Comparison of ENCODE assay signal across 7 mouse cellular contexts in the genomic region with DNA sequence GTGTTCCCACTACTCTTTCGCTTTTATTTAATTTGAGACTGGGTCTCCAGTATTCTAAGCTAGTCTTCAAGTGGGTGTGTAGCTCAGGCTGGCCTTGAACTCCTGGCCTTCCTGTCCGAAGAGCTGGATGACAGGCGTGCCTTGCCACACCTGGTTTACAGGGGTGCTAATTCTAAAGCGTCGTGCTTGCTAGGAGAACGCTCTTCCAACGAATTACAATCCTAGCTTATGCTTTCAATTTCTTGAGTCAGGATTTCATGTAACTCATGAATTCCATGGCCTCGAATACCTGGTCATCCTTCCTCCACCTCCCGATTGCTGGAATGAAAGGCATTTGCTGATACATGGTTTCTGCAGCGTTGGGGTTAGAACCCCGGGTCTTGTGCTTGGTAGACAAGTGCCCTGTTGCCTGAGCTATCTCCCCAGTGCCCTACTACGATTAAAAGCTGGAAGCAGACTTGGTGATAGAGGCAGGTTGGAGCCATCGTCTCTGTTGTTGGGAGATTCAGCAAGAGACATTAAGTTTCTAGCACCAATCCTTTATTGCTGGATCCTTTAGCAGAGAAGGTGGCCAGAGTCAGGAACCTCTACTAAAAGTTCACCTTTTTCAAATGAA. TPM values are rescaled to one million over a fixed set of nuclear protein-coding genes. Genes with fewer than 3 reads are reported as not detected.
DNase-seq lines count a peak whose midpoint lies in the region; ATAC-seq and TF ChIP-seq lines count a peak whose summit lies in the region.

No protein-coding gene starts in this region.

- ATAC-seq in forebrain, embryonic 12.5 days (ENCODE audit: low FRiP score): no peak
- ATAC-seq in stomach, postnatal 0 days (ENCODE audit: low FRiP score, low TSS enrichment): no peak
- ATAC-seq in megakaryocyte progenitor cell, adult 5-6 weeks (replicated peaks; ENCODE audit: poor library complexity): no peak

- H3K4me3 ChIP-seq in spleen, adult 2 months (ENCODE audit: extremely low read depth, insufficient read depth, insufficient read length): peak overlapping the region; percentile 89
- H3K4me3 ChIP-seq in forebrain, embryonic 12.5 days (replicated peaks): peak overlapping the region; percentile 82
- H3K4me3 ChIP-seq in liver, adult 2 months (ENCODE audit: insufficient read depth, low read depth, low read length): peak overlapping the region; percentile 85
- H3K4me3 ChIP-seq in stomach, postnatal 0 days (ENCODE audit: low read depth, low read length): peak overlapping the region; percentile 86

- H3K36me3 ChIP-seq in spleen, adult 2 months (ENCODE audit: control insufficient read depth, insufficient read depth, low read length): peaks cover 22% of the 10 kb centered on the region
- H3K36me3 ChIP-seq in forebrain, embryonic 12.5 days (replicated peaks): peaks cover 37% of the 10 kb centered on the region
- H3K36me3 ChIP-seq in liver, adult 2 months (ENCODE audit: control insufficient read depth, insufficient read depth, low read length): peaks cover 15% of the 10 kb centered on the region; the same call in 1 of the 2 replicates
- H3K36me3 ChIP-seq in stomach, postnatal 0 days (ENCODE audit: control insufficient read depth, insufficient read depth, low read length): peaks cover 15% of the 10 kb centered on the region

- H3K27ac ChIP-seq in spleen, adult 2 months (ENCODE audit: insufficient read depth, low read length): peak overlapping the region; percentile 73
- peak overlapping the region; percentile 86 for H3K27ac ChIP-seq in forebrain, embryonic 12.5 days
- peak overlapping the region; percentile 96 for H3K27ac ChIP-seq in liver, adult 2 months (replicated peaks; ENCODE audit: insufficient read depth, low read depth, low read length)
- peak overlapping the region; percentile 92 for H3K27ac ChIP-seq in stomach, postnatal 0 days (replicated peaks)

- H3K4me2 ChIP-seq in forebrain, embryonic 12.5 days: peak overlapping the region; percentile 85
- H3K4me2 ChIP-seq in stomach, postnatal 0 days (replicated peaks; ENCODE audit: low read depth): peak overlapping the region; percentile 76

- peaks cover 6% of the 10 kb centered on the region; the same call in 1 of the 2 replicates for H3K4me1 ChIP-seq in spleen, adult 2 months (ENCODE audit: control insufficient read depth, insufficient read depth, insufficient read length)
- peaks cover 28% of the 10 kb centered on the region for H3K4me1 ChIP-seq in forebrain, embryonic 12.5 days
- peaks cover 29% of the 10 kb centered on the region for H3K4me1 ChIP-seq in liver, adult 2 months (ENCODE audit: control insufficient read depth, insufficient read depth, low read length)
- H3K4me1 ChIP-seq in stomach, postnatal 0 days (replicated peaks; ENCODE audit: control insufficient read depth, insufficient read depth): peaks cover 5% of the 10 kb centered on the region

- no peak for DNase-seq in spleen, adult 2 months (ENCODE audit: low read depth in 1 of 2, low spot score in 2 of 2)
- no peak for DNase-seq in spleen, postnatal 36 days (ENCODE audit: low spot score in 2 of 2)
- DNase-seq in liver, adult 2 months (ENCODE audit: extremely low read depth, low read depth, low spot score): peak; percentile 66
- DNase-seq in stomach, postnatal 0 days (ENCODE audit: low spot score): no peak
- no peak for DNase-seq in cerebellum, adult 8-10 months

- no peaks in the 10 kb centered on the region for H3K9me3 ChIP-seq in forebrain, embryonic 12.5 days
- H3K9me3 ChIP-seq in stomach, postnatal 0 days (ENCODE audit: control insufficient read depth, low read length): no peaks in the 10 kb centered on the region

- no peak for TF ChIP-seq CTCF in spleen, adult 2 months (IDR thresholded peaks at IDR 0.05; ENCODE audit: extremely low read depth, insufficient read depth, insufficient read length, insufficient replicate concordance)
- TF ChIP-seq CTCF in liver, adult 2 months (IDR thresholded peaks at IDR 0.05; ENCODE audit: low read depth, low read length): no peak
- no peak for TF ChIP-seq CTCF in stomach, postnatal 0 days (IDR thresholded peaks at IDR 0.05; ENCODE audit: low read depth)

- H3K79me2 ChIP-seq in liver, adult 2 months (ENCODE audit: control insufficient read depth, insufficient read depth, low read length): peaks cover 9% of the 10 kb centered on the region; the same call in 1 of the 2 replicates

- H3K27me3 ChIP-seq in spleen, adult 2 months (ENCODE audit: control insufficient read depth, insufficient read depth, low read length): no peaks in the 10 kb centered on the region
- H3K27me3 ChIP-seq in forebrain, embryonic 12.5 days: no peaks in the 10 kb centered on the region
- no peaks in the 10 kb centered on the region for H3K27me3 ChIP-seq in liver, adult 2 months (ENCODE audit: control insufficient read depth, insufficient read depth, low read length)
- no peaks in the 10 kb centered on the region for H3K27me3 ChIP-seq in stomach, postnatal 0 days (ENCODE audit: control insufficient read depth, insufficient read depth, low read length)

- TF ChIP-seq POLR2A in spleen, adult 2 months (IDR thresholded peaks at IDR 0.05; ENCODE audit: low read depth, low read length): no peak
- no peak for TF ChIP-seq POLR2A in liver, adult 2 months (IDR thresholded peaks at IDR 0.05; ENCODE audit: extremely low read depth, insufficient read depth, low read length)

- 15% methylated on average over 13 of the region's 13 CpGs for WGBS in spleen, adult 2 months
- WGBS in forebrain, embryonic 12.5 days: 38% methylated on average over 13 of the region's 13 CpGs
- 2% methylated on average over 13 of the region's 13 CpGs for WGBS in liver, adult 2 months
- WGBS in stomach, postnatal 0 days: 23% methylated on average over 13 of the region's 13 CpGs

- H3K9ac ChIP-seq in forebrain, embryonic 12.5 days: peak overlapping the region; percentile 90
- peak overlapping the region; percentile 88 for H3K9ac ChIP-seq in liver, adult 2 months (ENCODE audit: low read depth, low read length)
- peak overlapping the region; percentile 91 for H3K9ac ChIP-seq in stomach, postnatal 0 days (ENCODE audit: low read length)

- no peak for TF ChIP-seq EP300 in stomach, postnatal 0 days (optimal IDR thresholded peaks at IDR 0.05)

RNA-seq across cellular contexts. Expression of a gene that starts 0.5 kb away (rescaled TPM):
- 50.2 and 52.0 TPM in 2 replicates for polyA plus RNA-seq in spleen, adult 2 months (2012; rRNA removed)
- polyA plus RNA-seq in forebrain, embryonic 12.5 days (2016; fragmentation: Nextera tagmentation; extraction: Ambion mirVana): 45.6 and 50.8 TPM in 2 replicates
- 36.7 and 42.6 TPM in 2 replicates for total RNA-seq in liver, adult 2 months (2014; rRNA removed)
- 68.4 and 72.3 TPM in 2 replicates for polyA plus RNA-seq in liver, adult 2 months (2012; rRNA removed)
- polyA plus RNA-seq in stomach, postnatal 0 days (2015; fragmentation: Nextera tagmentation; extraction: Ambion mirVana): 47.1 and 54.6 TPM in 2 replicates
- 88.0 and 106 TPM in 2 replicates for total RNA-seq in megakaryocyte progenitor cell, adult 5-6 weeks (2015)
- total RNA-seq in megakaryocyte progenitor cell, adult 5-6 weeks (2017): 63.1 and 84.4 TPM in 2 replicates

RNA-seq across cellular contexts. Expression of a gene that starts 0.8 kb away (rescaled TPM):
- polyA plus RNA-seq in spleen, adult 2 months (2012; rRNA removed): 305 and 370 TPM in 2 replicates
- polyA plus RNA-seq in forebrain, embryonic 12.5 days (2016; fragmentation: Nextera tagmentation; extraction: Ambion mirVana): 309 and 314 TPM in 2 replicates
- total RNA-seq in liver, adult 2 months (2014; rRNA removed): 271 and 321 TPM in 2 replicates
- polyA plus RNA-seq in liver, adult 2 months (2012; rRNA removed): 455 and 489 TPM in 2 replicates
- polyA plus RNA-seq in stomach, postnatal 0 days (2015; fragmentation: Nextera tagmentation; extraction: Ambion mirVana): 179 and 188 TPM in 2 replicates
- total RNA-seq in megakaryocyte progenitor cell, adult 5-6 weeks (2015): 74.6 and 90.4 TPM in 2 replicates
- 114 and 133 TPM in 2 replicates for total RNA-seq in megakaryocyte progenitor cell, adult 5-6 weeks (2017)

RNA-seq across cellular contexts. Expression of a gene that starts 11.0 kb away (rescaled TPM):
- polyA plus RNA-seq in spleen, adult 2 months (2012; rRNA removed): 21.3 and 27.9 TPM in 2 replicates
- 18.8 and 19.9 TPM in 2 replicates for polyA plus RNA-seq in forebrain, embryonic 12.5 days (2016; fragmentation: Nextera tagmentation; extraction: Ambion mirVana)
- total RNA-seq in liver, adult 2 months (2014; rRNA removed): 10.0 and 13.6 TPM in 2 replicates
- polyA plus RNA-seq in liver, adult 2 months (2012; rRNA removed): 19.6 and 25.0 TPM in 2 replicates
- 11.1 and 13.5 TPM in 2 replicates for polyA plus RNA-seq in stomach, postnatal 0 days (2015; fragmentation: Nextera tagmentation; extraction: Ambion mirVana)
- 8.5 and 8.7 TPM in 2 replicates for total RNA-seq in megakaryocyte progenitor cell, adult 5-6 weeks (2015)
- total RNA-seq in megakaryocyte progenitor cell, adult 5-6 weeks (2017): 9.1 and 9.5 TPM in 2 replicates

RNA-seq across cellular contexts. Expression of a gene that starts 17.7 kb away (rescaled TPM):
- 611 and 613 TPM in 2 replicates for polyA plus RNA-seq in spleen, adult 2 months (2012; rRNA removed)
- polyA plus RNA-seq in forebrain, embryonic 12.5 days (2016; fragmentation: Nextera tagmentation; extraction: Ambion mirVana): 692 and 734 TPM in 2 replicates
- total RNA-seq in liver, adult 2 months (2014; rRNA removed): 750 and 1,062 TPM in 2 replicates
- polyA plus RNA-seq in liver, adult 2 months (2012; rRNA removed): 596 and 770 TPM in 2 replicates
- 951 and 966 TPM in 2 replicates for polyA plus RNA-seq in stomach, postnatal 0 days (2015; fragmentation: Nextera tagmentation; extraction: Ambion mirVana)
- 3,077 and 3,244 TPM in 2 replicates for total RNA-seq in megakaryocyte progenitor cell, adult 5-6 weeks (2015)
- total RNA-seq in megakaryocyte progenitor cell, adult 5-6 weeks (2017): 4,035 and 5,307 TPM in 2 replicates

RNA-seq across cellular contexts. Expression of a gene that starts 21.7 kb away (rescaled TPM):
- 86.2 and 132 TPM in 2 replicates for polyA plus RNA-seq in spleen, adult 2 months (2012; rRNA removed)
- polyA plus RNA-seq in forebrain, embryonic 12.5 days (2016; fragmentation: Nextera tagmentation; extraction: Ambion mirVana): 126 and 127 TPM in 2 replicates
- total RNA-seq in liver, adult 2 months (2014; rRNA removed): 60.8 and 75.2 TPM in 2 replicates
- polyA plus RNA-seq in liver, adult 2 months (2012; rRNA removed): 141 and 152 TPM in 2 replicates
- polyA plus RNA-seq in stomach, postnatal 0 days (2015; fragmentation: Nextera tagmentation; extraction: Ambion mirVana): 119 and 122 TPM in 2 replicates
- 40.6 and 41.3 TPM in 2 replicates for total RNA-seq in megakaryocyte progenitor cell, adult 5-6 weeks (2015)
- total RNA-seq in megakaryocyte progenitor cell, adult 5-6 weeks (2017): 42.1 and 50.4 TPM in 2 replicates
